In the genomic region with DNA sequence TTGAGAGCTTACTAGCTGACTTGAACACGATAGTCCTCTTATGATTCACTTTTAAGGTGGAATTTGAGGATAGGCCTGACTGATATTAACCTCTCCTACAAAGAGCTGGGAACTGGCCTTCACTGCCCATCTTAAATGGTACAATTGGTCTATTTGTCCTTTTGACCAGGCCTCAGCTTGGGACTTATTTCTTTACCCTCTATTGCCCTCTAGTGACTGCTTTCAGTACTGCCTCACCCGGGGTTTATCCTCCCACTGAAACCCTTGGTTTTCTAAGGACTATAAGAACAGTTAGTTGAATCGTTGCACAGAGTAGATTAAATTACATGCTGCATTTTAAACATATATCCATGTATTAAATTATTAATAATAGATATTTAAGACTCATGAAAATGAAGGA, we compare ENCODE assay signal across 8 mouse cellular contexts. TPM values are rescaled to one million over a fixed set of nuclear protein-coding genes. Genes with fewer than 3 reads are reported as not detected.
DNase-seq lines count a peak whose midpoint lies in the region; ATAC-seq and TF ChIP-seq lines count a peak whose summit lies in the region.

No protein-coding gene starts in this region.

- no peak overlapping the region for H3K9ac ChIP-seq in heart, embryonic 15.5 days
- no peak overlapping the region for H3K9ac ChIP-seq in kidney, postnatal 0 days (ENCODE audit: low read depth, low read length)
- no peak overlapping the region for H3K9ac ChIP-seq in liver, embryonic 11.5 days (ENCODE audit: low read depth, low read length)
- H3K9ac ChIP-seq in neural tube, embryonic 14.5 days (replicated peaks; ENCODE audit: low read depth, low read length): no peak overlapping the region

- H3K27me3 ChIP-seq in heart, embryonic 15.5 days: no peaks in the 10 kb centered on the region
- no peaks in the 10 kb centered on the region for H3K27me3 ChIP-seq in kidney, postnatal 0 days (ENCODE audit: insufficient read depth, low read length)
- no peaks in the 10 kb centered on the region for H3K27me3 ChIP-seq in liver, embryonic 11.5 days (replicated peaks; ENCODE audit: control insufficient read depth, insufficient read depth, low read length)
- H3K27me3 ChIP-seq in neural tube, embryonic 14.5 days (ENCODE audit: control insufficient read depth, insufficient read depth, low read length): no peaks in the 10 kb centered on the region

- peak; percentile 27 for DNase-seq in CD4-positive helper T cell, adult 2 months (ENCODE audit: low read depth, low spot score)
- peak; percentile 73 for DNase-seq in adrenal gland, adult 2 months
- DNase-seq in embryo, embryonic 9.5 days (ENCODE audit: extremely low spot score): peak; percentile 68
- peak; percentile 84 for DNase-seq in kidney, postnatal 0 days (ENCODE audit: low spot score)
- no peak for DNase-seq in liver, embryonic 11.5 days (ENCODE audit: low spot score)
- DNase-seq in thymus, postnatal 10 days (ENCODE audit: low spot score in 2 of 2): peak; percentile 9 to 64

- ATAC-seq in heart, embryonic 15.5 days (replicated peaks; ENCODE audit: insufficient number of reproducible peaks, insufficient read depth, low FRiP score, low read depth): 0 out of 2 replicates have a peak, but pooled peaks have one; percentile 43
- ATAC-seq in kidney, postnatal 0 days (replicated peaks; ENCODE audit: low FRiP score, low read depth): peak; percentile 66
- peak; percentile 56; the same call in 1 of the 2 replicates for ATAC-seq in liver, embryonic 11.5 days (replicated peaks; ENCODE audit: low FRiP score)
- ATAC-seq in neural tube, embryonic 14.5 days (ENCODE audit: low read depth): peak; percentile 63

- H3K4me3 ChIP-seq in heart, embryonic 15.5 days: no peak overlapping the region
- no peak overlapping the region for H3K4me3 ChIP-seq in kidney, postnatal 0 days (replicated peaks; ENCODE audit: low read depth, low read length)
- no peak overlapping the region for H3K4me3 ChIP-seq in liver, embryonic 11.5 days (ENCODE audit: low read depth, low read length)
- no peak overlapping the region for H3K4me3 ChIP-seq in neural tube, embryonic 14.5 days (ENCODE audit: low read depth, low read length)

- 23% methylated on average over 3 of the region's 3 CpGs for WGBS in heart, embryonic 15.5 days
- 16% methylated on average over 3 of the region's 3 CpGs for WGBS in kidney, postnatal 0 days
- WGBS in liver, embryonic 11.5 days: 26% methylated on average over 3 of the region's 3 CpGs
- WGBS in neural tube, embryonic 14.5 days: 30% methylated on average over 3 of the region's 3 CpGs

- H3K4me2 ChIP-seq in heart, embryonic 15.5 days: no peak overlapping the region
- H3K4me2 ChIP-seq in kidney, postnatal 0 days (ENCODE audit: low read length): no peak overlapping the region
- H3K4me2 ChIP-seq in liver, embryonic 11.5 days: no peak overlapping the region
- no peak overlapping the region for H3K4me2 ChIP-seq in neural tube, embryonic 14.5 days (ENCODE audit: low read depth, low read length)

- 0 out of 2 replicates have a peak, but pooled peaks cover 5% of the 10 kb centered on the region for H3K4me1 ChIP-seq in heart, embryonic 15.5 days (replicated peaks)
- H3K4me1 ChIP-seq in kidney, postnatal 0 days (replicated peaks; ENCODE audit: insufficient read depth, low read length): no peaks in the 10 kb centered on the region
- H3K4me1 ChIP-seq in liver, embryonic 11.5 days (replicated peaks; ENCODE audit: control insufficient read depth, insufficient read depth, low read length): no peaks in the 10 kb centered on the region
- no peaks in the 10 kb centered on the region for H3K4me1 ChIP-seq in neural tube, embryonic 14.5 days (ENCODE audit: control insufficient read depth, insufficient read depth, low read length)

- H3K9me3 ChIP-seq in heart, embryonic 15.5 days (replicated peaks): no peaks in the 10 kb centered on the region
- no peaks in the 10 kb centered on the region for H3K9me3 ChIP-seq in kidney, postnatal 0 days (replicated peaks; ENCODE audit: low read length)
- no peaks in the 10 kb centered on the region for H3K9me3 ChIP-seq in liver, embryonic 11.5 days (ENCODE audit: control insufficient read depth, low read length)
- H3K9me3 ChIP-seq in neural tube, embryonic 14.5 days (ENCODE audit: control insufficient read depth, low read length): no peaks in the 10 kb centered on the region

- TF ChIP-seq CTCF in kidney, postnatal 0 days (IDR thresholded peaks at IDR 0.05; ENCODE audit: low read depth): peak; percentile 89

- H3K27ac ChIP-seq in heart, embryonic 15.5 days: no peak overlapping the region
- H3K27ac ChIP-seq in kidney, postnatal 0 days: no peak overlapping the region
- no peak overlapping the region for H3K27ac ChIP-seq in liver, embryonic 11.5 days (ENCODE audit: low read depth, low read length)
- H3K27ac ChIP-seq in neural tube, embryonic 14.5 days (ENCODE audit: low read depth, low read length): no peak overlapping the region

- H3K36me3 ChIP-seq in heart, embryonic 15.5 days: no peaks in the 10 kb centered on the region
- no peaks in the 10 kb centered on the region for H3K36me3 ChIP-seq in kidney, postnatal 0 days (ENCODE audit: insufficient read depth, low read length)
- H3K36me3 ChIP-seq in liver, embryonic 11.5 days (ENCODE audit: control insufficient read depth, insufficient read depth, low read length): no peaks in the 10 kb centered on the region
- no peaks in the 10 kb centered on the region for H3K36me3 ChIP-seq in neural tube, embryonic 14.5 days (ENCODE audit: control insufficient read depth, insufficient read depth, low read length)

RNA-seq across cellular contexts. Expression of gene Arsj, which starts 39.4 kb away (rescaled TPM):
- under 1 TPM; 0.17 TPM for total RNA-seq in adrenal gland, adult 2 months (2021)
- 0.04 and 0.07 TPM in 2 replicates for polyA plus RNA-seq in adrenal gland, adult 2 months (2012; rRNA removed)
- polyA plus RNA-seq in heart, embryonic 15.5 days (2015; fragmentation: Nextera tagmentation; extraction: Ambion mirVana): 0.95 and 1.1 TPM in 2 replicates
- 0.79 TPM in 2 replicates for polyA plus RNA-seq in kidney, postnatal 0 days (2015; fragmentation: Nextera tagmentation; extraction: Ambion mirVana)
- 0.15 TPM in 1 of 2 replicates, not detected in the other for polyA plus RNA-seq in liver, embryonic 11.5 days (2014; fragmentation: Nextera tagmentation; extraction: Ambion mirVana)
- 0.37 and 0.44 TPM in 2 replicates for polyA plus RNA-seq in neural tube, embryonic 14.5 days (2014; fragmentation: Nextera tagmentation; extraction: Ambion mirVana)
